Mouse (Mus musculus): Measurements from ENCODE around the gene Atr. TPM values are rescaled to one million over a fixed set of nuclear protein-coding genes. Genes with fewer than 3 reads are reported as not detected.

The Atr gene
- total RNA-seq (2021) = 10 to 100 TPM; 13.3 to 14.1 TPM

DNA sequence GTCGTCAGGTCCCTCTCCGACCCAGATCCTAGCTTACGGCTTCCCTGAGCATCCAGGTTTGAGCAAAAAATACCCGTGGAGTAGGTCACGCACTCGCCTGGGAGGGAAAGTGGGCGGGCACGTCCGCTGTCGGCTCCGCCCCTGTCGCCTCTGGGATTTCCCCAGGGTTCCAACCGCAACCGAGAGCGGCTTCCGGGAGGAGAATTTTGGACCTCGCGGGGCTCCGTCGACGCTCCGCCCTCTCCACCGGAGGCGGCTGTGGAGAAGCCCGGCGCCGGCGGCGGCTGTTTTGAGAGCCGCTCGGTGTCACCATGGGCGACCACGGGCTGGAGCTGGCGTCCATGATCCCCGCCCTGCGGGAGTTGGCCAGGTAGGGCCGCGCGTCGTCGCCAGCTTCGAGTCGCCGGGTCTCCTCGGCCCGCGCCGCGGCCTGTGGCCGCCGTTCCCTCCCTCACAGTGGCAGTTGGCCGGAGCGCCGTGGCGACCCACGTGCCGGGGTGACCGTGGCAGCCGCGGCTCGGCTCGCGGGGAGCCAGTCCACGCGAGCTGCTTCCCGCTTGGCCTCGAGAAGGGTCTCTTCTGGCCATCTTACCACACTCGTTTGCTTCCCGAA is at the start of gene Atr:
Atr (plus strand) TSS at position 184 of the 613 bp plus-strand sequence.
- intact Hi-C loops (cut with DNase I) = loop anchor here (5.0 to 10.0 kb wide), 4 partner anchors 110 to 365 kb away; no protein-coding TSS in a partner anchor
- DNase-seq (ENCODE audit: extremely low spot score in 1 of 2, low spot score in 2 of 2) = peak; percentile 89 to 96

- intact Hi-C loops (cut with DNase I) = no loop called here
- no peak for DNase-seq (ENCODE audit: extremely low spot score in 1 of 2, low spot score in 2 of 2)
Observed at GRCm38 (mm10) chr9:95809596-95809995, 47.8 kb upstream of the Atr start.

DNA sequence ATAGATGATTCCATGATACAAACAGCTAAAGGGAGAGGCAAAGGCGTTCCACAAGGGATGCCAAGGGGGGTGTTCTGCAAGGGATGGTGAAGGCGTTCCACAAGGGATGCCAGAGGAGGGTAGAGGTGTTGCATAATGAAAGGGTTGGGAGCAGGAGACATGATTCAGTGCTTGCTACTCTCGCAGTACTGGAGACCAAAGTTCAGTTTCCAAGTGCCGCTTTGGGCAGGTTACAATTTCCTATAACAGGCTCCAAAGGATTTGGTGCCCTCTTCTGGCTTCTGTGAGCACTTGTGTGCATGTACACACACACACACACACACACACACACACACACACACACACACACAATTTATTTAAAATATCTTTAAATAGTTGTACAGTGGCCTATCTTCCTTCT is 45.6 kb upstream of the Atr start:
- intact Hi-C loops (cut with DNase I) = no loop called here
- DNase-seq (ENCODE audit: extremely low spot score in 1 of 2, low spot score in 2 of 2) = no peak

- intact Hi-C loops (cut with DNase I) = no loop called here
- peak in 1 of 2 experiments; percentile 20 for DNase-seq (ENCODE audit: extremely low spot score in 1 of 2, low spot score in 2 of 2)
Observed at GRCm38 (mm10) chr9:95813721-95814531, 43.5 kb upstream of the Atr start.

DNA sequence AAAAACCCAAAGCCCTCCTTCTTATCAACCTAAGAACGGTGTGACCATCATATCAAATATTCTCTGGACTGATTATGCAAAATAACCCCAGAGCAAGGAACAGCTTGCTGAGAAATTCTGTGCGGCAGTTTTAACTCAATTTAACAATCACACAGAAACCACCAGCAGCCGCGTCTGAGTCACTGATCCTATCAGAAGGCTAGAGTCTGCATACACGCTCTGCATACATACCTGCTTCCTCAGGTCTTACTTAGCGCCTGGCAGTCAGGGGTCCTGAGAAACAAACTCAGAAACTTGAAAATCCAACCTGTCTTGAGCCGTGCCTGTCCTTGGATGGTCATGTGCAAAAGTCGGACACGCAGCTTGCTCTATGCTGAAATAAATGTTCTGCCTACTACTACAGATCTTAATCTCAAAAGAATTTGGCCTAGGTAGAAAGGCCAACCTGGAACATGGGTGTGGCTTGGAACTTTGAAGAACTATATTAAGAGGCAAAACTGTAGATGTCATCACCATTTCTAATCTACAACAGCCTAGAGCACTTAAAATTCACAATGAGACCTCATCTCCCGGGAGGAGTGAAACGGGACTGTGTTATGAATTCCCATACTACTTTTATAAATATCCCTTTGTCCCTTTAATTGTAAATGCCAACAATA is 42.3 kb upstream of the Atr start:
- no peak for DNase-seq (ENCODE audit: extremely low spot score in 1 of 2, low spot score in 2 of 2)
- intact Hi-C loops (cut with DNase I) = no loop called here

DNA sequence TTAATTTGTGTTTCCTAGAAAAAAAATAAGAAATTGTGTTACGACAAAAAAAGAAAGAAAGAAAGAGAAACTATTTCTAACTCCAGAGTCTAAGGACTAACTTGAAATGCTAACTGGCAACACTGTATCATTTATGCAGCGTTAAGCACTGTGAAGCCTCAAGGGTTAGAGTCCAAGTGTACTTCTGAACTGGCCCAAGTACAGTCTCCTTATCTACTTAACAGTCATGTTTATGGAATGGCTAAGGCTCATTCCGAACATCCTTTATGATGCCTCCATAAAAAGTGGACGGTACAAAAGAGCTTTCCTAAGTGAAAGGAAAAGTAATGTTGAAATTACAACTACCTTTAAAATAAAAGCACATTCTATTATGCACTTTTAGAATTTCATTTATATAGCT is 41.7 kb upstream of the Atr start:
- DNase-seq (ENCODE audit: extremely low spot score in 1 of 2, low spot score in 2 of 2) = no peak

GRCm38 (mm10) chr9:95822531-95822930 is 34.9 kb upstream of the Atr start:
- intact Hi-C loops (cut with DNase I) = no loop called here
- DNase-seq (ENCODE audit: extremely low spot score in 1 of 2, low spot score in 2 of 2) = no peak

More for the DNA sequence above, 41.7 kb upstream of the Atr start:
- intact Hi-C loops (cut with DNase I) = no loop called here

- no peak for DNase-seq (ENCODE audit: extremely low spot score in 1 of 2, low spot score in 2 of 2)
- intact Hi-C loops (cut with DNase I) = no loop called here
Observed at GRCm38 (mm10) chr9:95827565-95827964, 29.8 kb upstream of the Atr start.

- intact Hi-C loops (cut with DNase I) = no loop called here
Observed at GRCm38 (mm10) chr9:95832758-95833157, 24.6 kb upstream of the Atr start.

GRCm38 (mm10) chr9:95834799-95835198 is 22.6 kb upstream of the Atr start:
- intact Hi-C loops (cut with DNase I) = no loop called here
- DNase-seq (ENCODE audit: extremely low spot score in 1 of 2, low spot score in 2 of 2) = no peak

More at GRCm38 (mm10) chr9:95832758-95833157, 24.6 kb upstream of the Atr start:
- DNase-seq (ENCODE audit: extremely low spot score in 1 of 2, low spot score in 2 of 2) = no peak

- no peak for DNase-seq (ENCODE audit: extremely low spot score in 1 of 2, low spot score in 2 of 2)
- intact Hi-C loops (cut with DNase I) = no loop called here
Observed at GRCm38 (mm10) chr9:95835741-95836140, 21.7 kb upstream of the Atr start.

DNA sequence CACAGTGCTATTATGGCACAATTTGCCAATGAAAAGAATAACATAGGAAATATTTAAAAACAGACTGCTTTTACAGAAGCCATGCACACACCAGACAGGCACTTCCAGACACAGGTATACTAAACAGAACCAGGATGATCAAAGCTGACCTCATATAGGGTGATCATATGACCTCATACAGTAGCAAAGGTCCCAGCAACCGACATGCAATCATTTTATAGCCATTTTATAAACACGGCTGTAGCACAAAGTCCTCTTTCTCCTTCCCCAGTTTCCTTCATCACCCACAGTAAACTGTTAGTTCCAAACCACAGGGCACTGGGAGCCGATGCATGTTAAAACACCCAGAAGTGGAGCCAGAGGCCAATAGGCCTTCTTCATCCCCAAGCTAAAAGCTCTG is 18.0 kb upstream of the Atr start:
- intact Hi-C loops (cut with DNase I) = no loop called here

GRCm38 (mm10) chr9:95844825-95845460 is 12.5 kb upstream of the Atr start, which contains the start of gene Pls1:
Pls1 (minus strand) TSS chr9:95845311.
- peak; percentile 79 to 87 for DNase-seq (ENCODE audit: extremely low spot score in 1 of 2, low spot score in 2 of 2)
- intact Hi-C loops (cut with DNase I) = no loop called here

More for the DNA sequence above, 18.0 kb upstream of the Atr start:
- no peak for DNase-seq (ENCODE audit: extremely low spot score in 1 of 2, low spot score in 2 of 2)

GRCm38 (mm10) chr9:95845711-95846110 is 11.7 kb upstream of the Atr start:
- intact Hi-C loops (cut with DNase I) = no loop called here
- no peak for DNase-seq (ENCODE audit: extremely low spot score in 1 of 2, low spot score in 2 of 2)

DNA sequence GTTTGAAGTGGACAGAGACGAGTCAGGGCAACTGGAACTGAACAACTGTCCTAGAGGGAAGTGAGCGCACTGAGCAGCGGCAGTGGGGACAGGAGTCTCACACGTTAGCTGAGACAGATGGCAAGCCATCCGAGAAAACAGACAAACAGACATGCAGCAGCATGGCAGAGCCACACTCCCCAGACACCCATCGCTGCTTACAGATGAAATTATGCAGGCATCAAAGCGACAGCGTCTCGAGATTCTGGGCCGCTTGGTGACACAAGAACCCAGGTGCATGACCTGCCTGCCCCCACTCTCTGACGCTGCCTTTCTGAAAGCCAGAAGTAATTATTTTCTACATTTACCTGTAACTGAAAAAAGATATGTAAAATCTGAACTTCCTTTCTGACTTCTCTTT is 5.7 kb upstream of the Atr start:
- DNase-seq (ENCODE audit: extremely low spot score in 1 of 2, low spot score in 2 of 2) = no peak
- intact Hi-C loops (cut with DNase I) = loop anchor here (5.0 to 10.0 kb wide), 3 partner anchors 114 to 327 kb away; no protein-coding TSS in a partner anchor

- intact Hi-C loops (cut with DNase I) = loop anchor here (5.0 to 10.0 kb wide), 3 partner anchors 116 to 328 kb away; no protein-coding TSS in a partner anchor
- peak; percentile 64 to 74 for DNase-seq (ENCODE audit: extremely low spot score in 1 of 2, low spot score in 2 of 2)
Observed at GRCm38 (mm10) chr9:95852896-95853295, 4.5 kb upstream of the Atr start.

- no peak for DNase-seq (ENCODE audit: extremely low spot score in 1 of 2, low spot score in 2 of 2)
Observed at GRCm38 (mm10) chr9:95854891-95855290, 2.5 kb upstream of the Atr start.

DNA sequence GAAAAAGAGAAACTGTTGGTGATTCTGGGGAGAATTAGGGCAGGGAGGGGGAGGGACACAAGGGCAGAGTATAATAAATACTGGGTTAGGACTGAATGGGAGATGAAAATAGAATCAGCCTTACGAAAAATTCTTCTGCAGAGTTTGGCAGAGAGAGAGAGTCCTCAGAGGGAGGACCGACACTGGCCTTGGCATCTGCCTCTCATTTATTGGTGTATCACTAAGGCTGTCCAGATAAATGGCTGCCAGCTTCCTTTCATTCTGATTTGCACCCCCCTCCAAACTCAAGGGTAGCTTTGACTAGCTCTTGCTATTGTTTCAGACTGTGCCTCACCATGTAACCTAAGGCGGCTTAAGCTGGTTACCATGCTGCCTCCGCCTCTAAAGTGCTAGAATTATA is 1.4 kb upstream of the Atr start:
- intact Hi-C loops (cut with DNase I) = loop anchor here (5.0 to 10.0 kb wide), 4 partner anchors 109 to 364 kb away; no protein-coding TSS in a partner anchor
- no peak for DNase-seq (ENCODE audit: extremely low spot score in 1 of 2, low spot score in 2 of 2)

More at GRCm38 (mm10) chr9:95854891-95855290, 2.5 kb upstream of the Atr start:
- intact Hi-C loops (cut with DNase I) = loop anchor here (5.0 to 10.0 kb wide), 5 partner anchors 108 to 363 kb away; no protein-coding TSS in a partner anchor
